Comparison of ENCODE assay signal across 9 mouse cellular contexts in the genomic region with DNA sequence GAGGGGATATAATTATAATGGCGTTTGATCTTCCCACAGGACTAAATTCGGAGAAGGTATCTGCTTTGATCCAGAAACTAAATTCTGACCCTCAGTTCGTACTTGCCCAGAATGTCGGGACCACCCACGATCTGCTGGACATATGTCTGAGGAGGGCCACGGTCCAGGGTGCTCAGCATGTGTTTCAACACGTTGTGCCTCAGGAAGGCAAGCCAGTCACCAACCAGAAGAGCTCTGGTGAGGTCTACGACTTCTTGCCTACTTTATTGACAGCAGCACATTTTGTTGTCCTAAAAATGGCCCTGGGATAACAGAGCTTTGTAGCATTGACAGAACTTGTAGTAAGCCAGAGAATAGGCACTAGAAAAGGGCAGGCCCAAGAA. TPM values are rescaled to one million over a fixed set of nuclear protein-coding genes. Genes with fewer than 3 reads are reported as not detected.
DNase-seq lines count a peak whose midpoint lies in the region; ATAC-seq lines count a peak whose summit lies in the region.
"Had no signal": no experiment of that assay in that cellular context is flagged by ENCODE, and none has a peak within 500 bp of the region (broad histone marks: within the 10 kb centered on the region; RNA-seq: fewer than 3 reads in every experiment).

No protein-coding gene starts in this region.

- H3K4me3 ChIP-seq in forebrain, embryonic 12.5 days (replicated peaks), result peak overlapping the region; percentile 88
- H3K4me3 ChIP-seq in limb, embryonic 13.5 days, result peak overlapping the region; percentile 77
- H3K4me3 ChIP-seq in neural tube, embryonic 13.5 days, result peak overlapping the region; percentile 80

- peaks cover 12% of the 10 kb centered on the region for H3K36me3 ChIP-seq in forebrain, embryonic 12.5 days (replicated peaks)
- peaks cover 23% of the 10 kb centered on the region for H3K36me3 ChIP-seq in limb, embryonic 13.5 days
- peaks cover 16% of the 10 kb centered on the region for H3K36me3 ChIP-seq in neural tube, embryonic 13.5 days

- DNase-seq in adrenal gland, postnatal 14 days, result peak; percentile 11
- no peak for DNase-seq in adrenal gland, adult 18-20 months (ENCODE audit: low spot score in 2 of 2)
- DNase-seq in spleen, adult 12 weeks (ENCODE audit: low spot score), result peak; percentile 1
- no peak for DNase-seq in spleen, postnatal 4 days (ENCODE audit: low spot score in 2 of 2)
- no peak for DNase-seq in layer of hippocampus, postnatal 36 days

- 2% methylated on average over 8 of the region's 8 CpGs for WGBS in forebrain, embryonic 12.5 days
- 0% methylated on average over 8 of the region's 8 CpGs for WGBS in limb, embryonic 13.5 days
- WGBS in neural tube, embryonic 13.5 days, result 3% methylated on average over 8 of the region's 8 CpGs

- no peak overlapping the region for H3K27ac ChIP-seq in forebrain, embryonic 12.5 days
- H3K27ac ChIP-seq in limb, embryonic 13.5 days, result no peak overlapping the region
- 0 out of 2 replicates have a peak overlapping the region, but pooled peaks have one; percentile 78 for H3K27ac ChIP-seq in neural tube, embryonic 13.5 days (replicated peaks)

- H3K9ac ChIP-seq in forebrain, embryonic 12.5 days, result peak overlapping the region; percentile 85
- H3K9ac ChIP-seq in limb, embryonic 13.5 days, result peak overlapping the region; percentile 89
- H3K9ac ChIP-seq in neural tube, embryonic 13.5 days, result peak overlapping the region; percentile 94

- ATAC-seq in forebrain, embryonic 12.5 days (ENCODE audit: low FRiP score), result 0 out of 2 replicates have a peak, but pooled peaks have one; percentile 20
- ATAC-seq in limb, embryonic 13.5 days (ENCODE audit: low FRiP score, low read depth), result 0 out of 2 replicates have a peak, but pooled peaks have one; percentile 20
- peak; percentile 60 for ATAC-seq in neural tube, embryonic 13.5 days (ENCODE audit: low read depth)

- H3K27me3 ChIP-seq in forebrain, embryonic 12.5 days, result no peaks in the 10 kb centered on the region
- H3K27me3 ChIP-seq in limb, embryonic 13.5 days, result no peaks in the 10 kb centered on the region
- no peaks in the 10 kb centered on the region for H3K27me3 ChIP-seq in neural tube, embryonic 13.5 days

- H3K9me3 ChIP-seq in forebrain, embryonic 12.5 days, result no peaks in the 10 kb centered on the region
- H3K9me3 ChIP-seq in limb, embryonic 13.5 days, result no peaks in the 10 kb centered on the region
- H3K9me3 ChIP-seq in neural tube, embryonic 13.5 days, result no peaks in the 10 kb centered on the region

- peak overlapping the region; percentile 78 for H3K4me2 ChIP-seq in forebrain, embryonic 12.5 days
- H3K4me2 ChIP-seq in limb, embryonic 13.5 days (replicated peaks), result peak overlapping the region; percentile 87
- H3K4me2 ChIP-seq in neural tube, embryonic 13.5 days, result peak overlapping the region; percentile 80

- peaks cover 15% of the 10 kb centered on the region for H3K4me1 ChIP-seq in forebrain, embryonic 12.5 days
- peaks cover 9% of the 10 kb centered on the region for H3K4me1 ChIP-seq in limb, embryonic 13.5 days
- H3K4me1 ChIP-seq in neural tube, embryonic 13.5 days (replicated peaks), result peaks cover 19% of the 10 kb centered on the region

RNA-seq across cellular contexts. Expression of gene Blmh, which starts 21.6 kb away (rescaled TPM):
- total RNA-seq in adrenal gland, postnatal 14 days (2021), result 54.2 and 56.1 TPM in 2 replicates
- total RNA-seq in adrenal gland, adult 18-20 months (2021), result 10 to 100 TPM; 40.3 to 47.8 TPM
- 175 and 180 TPM in 2 replicates for polyA plus RNA-seq in forebrain, embryonic 12.5 days (2016; fragmentation: Nextera tagmentation; extraction: Ambion mirVana)
- 185 and 190 TPM in 2 replicates for polyA plus RNA-seq in limb, embryonic 13.5 days (2015; fragmentation: Nextera tagmentation; extraction: Ambion mirVana)
- polyA plus RNA-seq in neural tube, embryonic 13.5 days (2015; fragmentation: Nextera tagmentation; extraction: Ambion mirVana), result 146 and 180 TPM in 2 replicates
- 10 to 100 TPM; 52.3 to 52.4 TPM for total RNA-seq in layer of hippocampus, postnatal 36 days (2021)

RNA-seq across cellular contexts. Expression of gene Tmigd1, which starts 44.2 kb away (rescaled TPM):
- 0.78 and 1.3 TPM in 2 replicates for total RNA-seq in adrenal gland, postnatal 14 days (2021)
- under 1 TPM; 0.29 to 0.83 TPM for total RNA-seq in adrenal gland, adult 18-20 months (2021)
- polyA plus RNA-seq in forebrain, embryonic 12.5 days (2016; fragmentation: Nextera tagmentation; extraction: Ambion mirVana), result not detected in 2 replicates
- polyA plus RNA-seq in limb, embryonic 13.5 days (2015; fragmentation: Nextera tagmentation; extraction: Ambion mirVana), result not detected in 2 replicates
- polyA plus RNA-seq in neural tube, embryonic 13.5 days (2015; fragmentation: Nextera tagmentation; extraction: Ambion mirVana), result 0.21 TPM in 1 of 2 replicates, not detected in the other
- not detected for total RNA-seq in layer of hippocampus, postnatal 36 days (2021)
- total RNA-seq: layer of hippocampus, adult 18-20 months had no signal

RNA-seq across cellular contexts. Expression of gene Slc6a4, which starts 52.2 kb away (rescaled TPM):
- total RNA-seq in adrenal gland, postnatal 14 days (2021), result 37.1 and 38.4 TPM in 2 replicates
- total RNA-seq in adrenal gland, adult 18-20 months (2021), result 10 to 100 TPM; 40.7 to 45.6 TPM
- polyA plus RNA-seq in forebrain, embryonic 12.5 days (2016; fragmentation: Nextera tagmentation; extraction: Ambion mirVana), result 0.24 and 0.37 TPM in 2 replicates
- 0.33 and 0.77 TPM in 2 replicates for polyA plus RNA-seq in limb, embryonic 13.5 days (2015; fragmentation: Nextera tagmentation; extraction: Ambion mirVana)
- 0.25 and 0.36 TPM in 2 replicates for polyA plus RNA-seq in neural tube, embryonic 13.5 days (2015; fragmentation: Nextera tagmentation; extraction: Ambion mirVana)
- not detected for total RNA-seq in layer of hippocampus, postnatal 36 days (2021)
- total RNA-seq: layer of hippocampus, adult 18-20 months had no signal

Comparison
In these comparisons a context has a peak if more than half of its experiments do, and no peak if none do; other contexts are left out.
1. DNase-seq: peak in adrenal gland, postnatal 14 days (single experiment) and spleen, adult 12 weeks (single experiment); none in adrenal gland, adult 18-20 months (0 of 2), spleen, postnatal 4 days (0 of 2) and layer of hippocampus, postnatal 36 days (0 of 2).
2. RNA of gene Slc6a4, which starts 52.2 kb away (total RNA-seq): 40.7 to 45.6 TPM in adrenal gland, adult 18-20 months and 37.1 to 38.4 TPM in adrenal gland, postnatal 14 days; not detected in layer of hippocampus, postnatal 36 days; every median in the first group is over 10 times any median in the second.
3. Peak in every context shown above with its lines, with median percentiles within 50 percentile points of each other: ATAC-seq, H3K4me2 ChIP-seq, H3K4me3 ChIP-seq and H3K9ac ChIP-seq.